Mouse (Mus musculus): ENCODE measurements around the gene Ftsj3.
A peak's percentile ranks its signal among the peaks of the same experiment; 100 is the strongest.

- TF ChIP-seq CTCF (IDR thresholded peaks at IDR 0.05; ENCODE audit: low read depth, low read length) (no peak), POLR2A (IDR thresholded peaks at IDR 0.05; ENCODE audit: extremely low read depth, insufficient read depth, low read length) (peak; percentile 39; the same call in 1 of the 2 replicates)
These were observed 15.4 kb upstream of the Ftsj3 start for GRCm38 (mm10) chr11:106271131-106271793.

Data from liver, adult 2 months (tissue).